Mouse (Mus musculus) heart, postnatal 0 days (tissue): ENCODE results near the gene Ikbke.

Experiments
- CTCF ChIP-seq: IDR thresholded peaks from 2 replicates; pipeline ENCODE4 v1.5.1; 2016; ENCODE audit warnings: antibody characterized with exemption, control low read depth, low read depth
- EP300 ChIP-seq: IDR thresholded peaks from 2 replicates; pipeline ENCODE4 v1.6.1; 2016; ENCODE audit warnings: antibody characterized with exemption, low read depth

DNA sequence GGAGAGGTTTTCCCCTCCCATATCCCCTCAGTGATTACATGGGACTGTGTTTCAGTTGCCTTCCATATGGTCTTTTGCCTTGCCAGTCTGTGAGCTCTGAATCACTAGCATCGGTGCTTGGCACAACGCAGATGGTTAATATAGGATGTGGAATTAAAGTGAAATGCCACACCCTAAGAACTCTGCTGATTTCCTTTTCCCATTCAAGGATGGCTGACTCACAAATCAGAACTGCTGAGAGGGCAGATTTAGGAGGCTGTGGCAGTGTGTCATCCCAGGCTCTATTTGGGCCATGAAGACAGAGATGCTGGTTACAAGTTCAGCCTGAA is 14.5 kb upstream of the Ikbke start:
- TF ChIP-seq CTCF (no peak), EP300 (no peak)
